Mouse (Mus musculus) hindbrain, embryonic 10.5 days (tissue): Measurements from ENCODE around the gene Lrrc17. TPM values are rescaled to one million over a fixed set of nuclear protein-coding genes. Genes with fewer than 3 reads are reported as not detected.

Experiments
- DNase-seq: peaks from one replicate; pipeline ENCODE4 v3.0.0-alpha.2; 2017; ENCODE audit warnings: low spot score
- H3K27ac ChIP-seq: fragments of 300-500 bp; sonication (generic); 2 replicates; pipeline ENCODE4 v1.5.1; 2016; ENCODE audit warnings: mild to moderate bottlenecking, moderate library complexity
- H3K27me3 ChIP-seq: fragments of 300-500 bp; sonication (generic); 2 replicates; pipeline ENCODE4 v1.6.1; 2016; ENCODE audit warnings: mild to moderate bottlenecking; ENCODE audit not compliant: poor library complexity, insufficient read depth, severe bottlenecking
- H3K36me3 ChIP-seq: fragments of 300-500 bp; sonication (generic); 2 replicates; pipeline ENCODE4 v1.6.1; 2016; ENCODE audit warnings: mild to moderate bottlenecking, moderate library complexity
- H3K4me1 ChIP-seq: fragments of 300-500 bp; sonication (generic); replicated peaks from 2 replicates; pipeline ENCODE4 v1.6.1; 2016; ENCODE audit warnings: mild to moderate bottlenecking
- H3K4me3 ChIP-seq: fragments of 300-500 bp; sonication (generic); 2 replicates; pipeline ENCODE4 v1.5.1; 2016; ENCODE audit warnings: mild to moderate bottlenecking, moderate library complexity
- H3K9me3 ChIP-seq: fragments of 300-500 bp; sonication (generic); 2 replicates; pipeline ENCODE4 v1.6.1; 2016; ENCODE audit warnings: mild to moderate bottlenecking, moderate library complexity
- WGBS: fragments of 180-500 bp; shearing (Covaris S2); methylation state at CpG from one replicate; pipeline ENCODE4 v1.1.7; 2016; 5-methylcytosine and 5-hydroxymethylcytosine counted together
- polyA plus RNA-seq: library from polyadenylated mRNA; unstranded; fragments of >200 nt; fragmentation: Nextera tagmentation; extraction: Ambion mirVana; gene quantifications from 2 replicates; pipeline ENCODE4 v1.2.1, GENCODE M21; 2016

Gene Lrrc17
- polyA plus RNA-seq = 6.1 and 12.8 TPM in 2 replicates

- H3K4me1 ChIP-seq = peaks cover 26% of the 10 kb centered on the region
- H3K4me3 ChIP-seq = peak within 1 kb of the TSS; percentile 12; the same call in 1 of the 2 replicates
- no peaks in the 10 kb centered on the region for H3K27me3 ChIP-seq
- peak within 1 kb of the TSS; percentile 60 for H3K27ac ChIP-seq
- H3K36me3 ChIP-seq = no peaks in the 10 kb centered on the region
- DNase-seq = peak; percentile 46
- 0 out of 2 replicates have a peak, but pooled peaks cover 3% of the 10 kb centered on the region for H3K9me3 ChIP-seq
- WGBS = 56% methylated on average over 17 of the region's 17 CpGs
These were observed at the start of gene Lrrc17 for GRCm38 (mm10) chr5:21543409-21544201. Gene Lrrc17 (plus strand): TSS chr5:21543559.

GRCm38 (mm10) chr5:21494781-21495180 is 48.6 kb upstream of the Lrrc17 start:
- Histone ChIP-seq H3K27ac (no peak overlapping the region), H3K4me3 (no peak overlapping the region), H3K27me3 (no peaks in the 10 kb centered on the region), H3K36me3 (no peaks in the 10 kb centered on the region), H3K4me1 (peaks cover 13% of the 10 kb centered on the region), H3K9me3 (no peaks in the 10 kb centered on the region)
- no peak for DNase-seq
- 68% methylated on average over 3 of the region's 3 CpGs for WGBS

GRCm38 (mm10) chr5:21496321-21496720 is 47.0 kb upstream of the Lrrc17 start:
- Histone ChIP-seq H3K27ac (no peak overlapping the region), H3K36me3 (no peaks in the 10 kb centered on the region), H3K9me3 (no peaks in the 10 kb centered on the region), H3K4me3 (no peak overlapping the region), H3K4me1 (peaks cover 8% of the 10 kb centered on the region), H3K27me3 (no peaks in the 10 kb centered on the region)
- 75% methylated on average over 6 of the region's 6 CpGs for WGBS
- peak; percentile 35 for DNase-seq

GRCm38 (mm10) chr5:21496881-21497280 is 46.5 kb upstream of the Lrrc17 start:
- WGBS = 63% methylated on average over 3 of the region's 3 CpGs
- H3K9me3 ChIP-seq = no peaks in the 10 kb centered on the region
- H3K36me3 ChIP-seq = no peaks in the 10 kb centered on the region
- H3K27ac ChIP-seq = no peak overlapping the region
- no peak overlapping the region for H3K4me3 ChIP-seq
- DNase-seq = no peak
- peaks cover 3% of the 10 kb centered on the region; the same call in 1 of the 2 replicates for H3K4me1 ChIP-seq
- no peaks in the 10 kb centered on the region for H3K27me3 ChIP-seq

GRCm38 (mm10) chr5:21498490-21498889 is 44.9 kb upstream of the Lrrc17 start:
- 90% methylated on average over 2 of the region's 2 CpGs for WGBS
- no peak for DNase-seq
- no peaks in the 10 kb centered on the region for H3K9me3 ChIP-seq
- no peak overlapping the region for H3K4me3 ChIP-seq
- H3K27me3 ChIP-seq = no peaks in the 10 kb centered on the region
- peaks cover 3% of the 10 kb centered on the region; the same call in 1 of the 2 replicates for H3K4me1 ChIP-seq
- H3K27ac ChIP-seq = no peak overlapping the region
- H3K36me3 ChIP-seq = no peaks in the 10 kb centered on the region

- Histone ChIP-seq H3K4me1 (peaks cover 3% of the 10 kb centered on the region; the same call in 1 of the 2 replicates), H3K36me3 (no peaks in the 10 kb centered on the region), H3K9me3 (no peaks in the 10 kb centered on the region), H3K27ac (no peak overlapping the region), H3K27me3 (no peaks in the 10 kb centered on the region), H3K4me3 (no peak overlapping the region)
- DNase-seq = no peak
- WGBS = 79% methylated on average over 11 of the region's 11 CpGs
These were observed 44.4 kb upstream of the Lrrc17 start for GRCm38 (mm10) chr5:21498925-21499324.

GRCm38 (mm10) chr5:21500133-21500532 is 43.2 kb upstream of the Lrrc17 start:
- Histone ChIP-seq H3K27ac (no peak overlapping the region), H3K9me3 (no peaks in the 10 kb centered on the region)
- 87% methylated on average over 10 of the region's 10 CpGs for WGBS

GRCm38 (mm10) chr5:21500941-21501340 is 42.4 kb upstream of the Lrrc17 start:
- Histone ChIP-seq H3K27me3 (no peaks in the 10 kb centered on the region), H3K27ac (no peak overlapping the region), H3K4me1 (peaks cover under 1% of the 10 kb centered on the region; the same call in 1 of the 2 replicates), H3K36me3 (no peaks in the 10 kb centered on the region), H3K9me3 (no peaks in the 10 kb centered on the region), H3K4me3 (no peak overlapping the region)
- 94% methylated on average over 2 of the region's 2 CpGs for WGBS
- no peak for DNase-seq

More at GRCm38 (mm10) chr5:21500133-21500532, 43.2 kb upstream of the Lrrc17 start:
- Histone ChIP-seq H3K4me1 (peaks cover 3% of the 10 kb centered on the region; the same call in 1 of the 2 replicates), H3K36me3 (no peaks in the 10 kb centered on the region), H3K27me3 (no peaks in the 10 kb centered on the region), H3K4me3 (no peak overlapping the region)
- no peak for DNase-seq

GRCm38 (mm10) chr5:21502936-21503610 is 40.3 kb upstream of the Lrrc17 start:
- H3K4me3 ChIP-seq = no peak overlapping the region
- H3K27ac ChIP-seq = no peak overlapping the region
- no peaks in the 10 kb centered on the region for H3K36me3 ChIP-seq
- H3K27me3 ChIP-seq = no peaks in the 10 kb centered on the region
- no peaks in the 10 kb centered on the region for H3K9me3 ChIP-seq
- no peaks in the 10 kb centered on the region; the same call in 1 of the 2 replicates for H3K4me1 ChIP-seq
- WGBS = 88% methylated on average over 13 of the region's 13 CpGs
- DNase-seq = no peak

DNA sequence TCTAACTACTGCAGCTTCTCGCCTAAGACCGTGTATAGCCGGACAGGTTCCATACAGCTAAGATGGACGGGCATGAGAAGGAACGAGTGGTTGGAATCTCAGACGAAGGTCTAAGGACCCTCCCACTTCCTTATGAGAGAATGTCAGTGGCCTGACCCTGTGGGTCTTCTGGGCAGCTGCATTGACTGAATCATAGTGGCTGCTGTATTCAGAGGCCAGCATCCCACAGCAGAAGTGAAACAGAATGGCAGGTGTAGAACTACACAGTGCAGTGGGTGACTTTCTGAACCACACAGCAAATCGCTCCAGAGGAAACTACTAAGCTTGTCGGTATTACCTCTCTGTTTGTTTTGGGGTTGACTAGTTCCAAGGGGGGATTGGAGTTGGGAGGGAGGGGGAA is 38.2 kb upstream of the Lrrc17 start:
- H3K9me3 ChIP-seq = no peaks in the 10 kb centered on the region
- no peak overlapping the region for H3K27ac ChIP-seq
- no peaks in the 10 kb centered on the region; the same call in 1 of the 2 replicates for H3K4me1 ChIP-seq
- H3K36me3 ChIP-seq = no peaks in the 10 kb centered on the region
- DNase-seq = no peak
- whole genome bisulfite sequencing = 87% methylated on average over 8 of the region's 8 CpGs
- no peak overlapping the region for H3K4me3 ChIP-seq
- no peaks in the 10 kb centered on the region for H3K27me3 ChIP-seq

DNA sequence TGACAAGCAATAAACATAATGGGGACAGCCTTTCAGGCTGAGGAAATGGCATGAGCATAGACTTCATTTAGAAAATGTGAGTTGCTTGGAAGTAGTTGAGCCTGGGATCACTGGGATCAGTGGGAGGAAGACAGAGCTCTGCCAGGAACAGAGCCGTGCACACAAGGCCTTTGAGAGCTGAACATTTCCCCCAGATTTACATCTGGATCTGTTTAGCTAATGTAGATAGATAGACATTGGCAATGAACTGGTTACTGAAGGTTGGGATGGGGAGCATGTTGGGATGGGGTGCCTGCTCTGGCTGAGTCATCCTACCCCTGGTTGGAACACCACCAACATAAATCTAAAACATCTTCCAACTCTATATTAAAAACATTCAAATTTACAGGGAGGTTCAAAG is 36.5 kb upstream of the Lrrc17 start:
- no peaks in the 10 kb centered on the region for H3K4me1 ChIP-seq
- H3K9me3 ChIP-seq = no peaks in the 10 kb centered on the region
- WGBS = 59% methylated on average over 1 of the region's 1 CpGs
- H3K27ac ChIP-seq = no peak overlapping the region
- H3K27me3 ChIP-seq = no peaks in the 10 kb centered on the region
- no peak overlapping the region for H3K4me3 ChIP-seq
- DNase-seq = no peak
- H3K36me3 ChIP-seq = no peaks in the 10 kb centered on the region

DNA sequence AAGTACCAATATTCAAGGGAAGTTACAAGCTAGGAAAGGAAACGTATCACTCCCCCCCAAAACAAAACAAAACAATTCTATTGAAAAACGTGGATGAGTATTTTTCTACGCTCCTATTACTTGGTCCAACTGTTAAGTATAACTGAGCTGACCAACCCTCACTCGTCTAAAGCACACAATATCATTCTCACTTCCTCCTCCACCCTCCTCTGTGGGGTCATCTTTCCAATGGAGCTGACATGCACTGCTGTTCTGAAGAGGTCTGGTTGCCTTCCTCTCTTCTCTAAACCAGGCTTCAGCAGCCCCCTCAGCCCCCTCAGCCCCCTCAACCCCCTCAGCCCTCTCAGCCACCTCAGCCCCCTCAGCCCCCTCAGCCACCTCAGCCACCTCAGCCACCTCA is 33.6 kb upstream of the Lrrc17 start:
- Histone ChIP-seq H3K4me1 (no peaks in the 10 kb centered on the region), H3K9me3 (no peaks in the 10 kb centered on the region), H3K4me3 (no peak overlapping the region), H3K27me3 (no peaks in the 10 kb centered on the region), H3K36me3 (no peaks in the 10 kb centered on the region), H3K27ac (no peak overlapping the region)
- DNase-seq = no peak
- WGBS = 80% methylated on average over 4 of the region's 4 CpGs

- Histone ChIP-seq H3K27ac (no peak overlapping the region), H3K27me3 (no peaks in the 10 kb centered on the region), H3K4me3 (no peak overlapping the region), H3K4me1 (no peaks in the 10 kb centered on the region), H3K9me3 (no peaks in the 10 kb centered on the region), H3K36me3 (no peaks in the 10 kb centered on the region)
- WGBS = 71% methylated on average over 10 of the region's 10 CpGs
- no peak for DNase-seq
These were observed 30.0 kb upstream of the Lrrc17 start for GRCm38 (mm10) chr5:21513363-21513762.
